Mouse (Mus musculus): Measurements from ENCODE around the gene Lrrtm3. TPM values are rescaled to one million over a fixed set of nuclear protein-coding genes. Genes with fewer than 3 reads are reported as not detected.

Lrrtm3 gene
- polyA plus RNA-seq, 1 experiment, result 0.25 TPM

DNA sequence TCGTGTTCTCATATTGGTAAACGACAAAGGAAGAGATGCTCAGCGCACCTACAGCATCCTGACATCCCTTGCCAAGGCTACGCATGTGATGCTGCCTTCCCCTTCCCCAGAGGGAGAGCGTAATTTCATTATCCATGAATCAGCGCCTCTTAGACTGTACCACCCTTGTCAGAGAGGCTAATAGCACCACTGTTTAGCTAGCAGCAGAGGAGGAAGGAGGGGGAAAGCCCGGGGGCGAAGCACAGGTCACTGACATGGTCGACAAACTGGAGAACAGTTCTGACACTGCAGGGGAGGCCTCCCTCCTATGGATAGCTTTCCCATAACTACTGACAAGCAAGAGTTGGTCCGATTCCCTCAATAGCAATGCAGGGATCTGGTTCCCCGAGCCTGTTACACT lies 6.3 kb downstream of the Lrrtm3 start:
- H3K27ac ChIP-seq (ENCODE audit: insufficient read depth, low read depth, low read length), result no peak overlapping the region
- no peak overlapping the region for H3K4me3 ChIP-seq (ENCODE audit: low read depth, low read length)
- H3K4me1 ChIP-seq (ENCODE audit: control insufficient read depth, insufficient read depth, insufficient read length, low read length), result no peaks in the 10 kb centered on the region
- TF ChIP-seq POLR2A (IDR thresholded peaks at IDR 0.05; ENCODE audit: low read depth, low read length) (no peak), CTCF (IDR thresholded peaks at IDR 0.05; ENCODE audit: extremely low read depth, insufficient read length, insufficient replicate concordance, low read depth, low read length) (no peak)
- H3K36me3 ChIP-seq (ENCODE audit: control insufficient read depth, insufficient read depth, low read length), result no peaks in the 10 kb centered on the region
- WGBS, result 60% methylated on average over 11 of the region's 11 CpGs
- no peaks in the 10 kb centered on the region for H3K27me3 ChIP-seq (ENCODE audit: control insufficient read depth, insufficient read depth, low read length)

DNA sequence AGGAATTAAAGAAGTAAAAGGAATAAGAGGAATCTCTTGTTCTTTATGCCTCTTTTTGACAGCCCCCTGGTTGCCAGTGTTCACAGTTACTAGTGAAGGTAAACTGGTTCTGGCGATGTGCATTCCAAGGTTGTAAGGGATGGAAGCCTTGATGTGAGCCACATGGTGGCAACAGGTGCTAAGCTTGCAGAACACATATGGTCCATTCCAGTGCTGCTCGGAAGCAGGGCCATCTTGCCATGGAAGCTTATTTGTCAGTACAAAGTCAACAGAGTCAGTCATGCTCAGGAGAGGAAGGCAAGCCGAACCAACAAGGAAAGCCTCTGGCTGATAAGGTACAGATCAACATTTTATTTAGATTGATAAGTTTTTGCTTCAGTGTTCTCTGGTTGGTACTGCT lies 7.7 kb downstream of the Lrrtm3 start:
- 38% methylated on average over 3 of the region's 3 CpGs for WGBS
- TF ChIP-seq POLR2A (IDR thresholded peaks at IDR 0.05; ENCODE audit: low read depth, low read length), result no peak
- TF ChIP-seq CTCF (IDR thresholded peaks at IDR 0.05; ENCODE audit: extremely low read depth, insufficient read length, insufficient replicate concordance, low read depth, low read length), result no peak
- no peak overlapping the region for H3K4me3 ChIP-seq (ENCODE audit: low read depth, low read length)

DNA sequence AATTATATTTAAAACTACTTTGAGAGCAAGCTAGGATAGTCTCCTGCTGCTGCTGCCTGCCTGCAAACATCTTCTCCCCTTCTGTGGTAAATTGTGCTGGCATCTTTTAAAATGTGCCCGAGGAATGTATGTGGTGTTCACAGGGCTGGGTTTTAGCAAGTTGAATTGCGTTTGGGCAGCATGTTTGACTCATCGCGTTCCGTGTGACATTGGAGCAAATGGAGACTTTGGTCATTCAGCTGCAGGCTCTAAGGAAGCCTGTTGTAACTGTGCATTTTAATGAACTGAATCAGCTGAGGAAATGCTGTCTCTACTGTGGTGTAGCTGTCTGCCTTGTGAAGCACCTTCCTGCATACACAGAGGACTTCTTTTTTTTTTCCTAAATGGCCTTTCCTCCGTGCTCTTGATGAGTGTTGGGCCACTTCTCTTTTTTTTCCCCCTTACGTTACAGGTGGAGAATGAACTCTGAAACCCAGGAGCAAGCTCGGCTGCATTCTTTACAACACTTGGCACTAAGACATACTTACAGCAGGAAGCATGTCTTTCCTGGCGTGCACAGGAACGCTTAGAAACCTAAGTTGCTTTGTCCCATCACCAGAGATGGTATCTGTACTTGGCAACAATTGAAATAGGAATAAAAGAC lies 13.5 kb downstream of the Lrrtm3 start:
- H3K4me3 ChIP-seq (ENCODE audit: low read depth, low read length), result no peak overlapping the region
- no peaks in the 10 kb centered on the region for H3K4me1 ChIP-seq (ENCODE audit: control insufficient read depth, insufficient read depth, insufficient read length, low read length)
- TF ChIP-seq POLR2A (IDR thresholded peaks at IDR 0.05; ENCODE audit: low read depth, low read length) (no peak), CTCF (IDR thresholded peaks at IDR 0.05; ENCODE audit: extremely low read depth, insufficient read length, insufficient replicate concordance, low read depth, low read length) (no peak)
- 46% methylated on average over 10 of the region's 10 CpGs for WGBS
- no peak overlapping the region for H3K27ac ChIP-seq (ENCODE audit: insufficient read depth, low read depth, low read length)
- H3K27me3 ChIP-seq (ENCODE audit: control insufficient read depth, insufficient read depth, low read length), result no peaks in the 10 kb centered on the region
- H3K36me3 ChIP-seq (ENCODE audit: control insufficient read depth, insufficient read depth, low read length), result no peaks in the 10 kb centered on the region

More for the DNA sequence above, 7.7 kb downstream of the Lrrtm3 start:
- H3K27me3 ChIP-seq (ENCODE audit: control insufficient read depth, insufficient read depth, low read length), result no peaks in the 10 kb centered on the region
- no peak overlapping the region for H3K27ac ChIP-seq (ENCODE audit: insufficient read depth, low read depth, low read length)
- no peaks in the 10 kb centered on the region for H3K36me3 ChIP-seq (ENCODE audit: control insufficient read depth, insufficient read depth, low read length)
- no peaks in the 10 kb centered on the region for H3K4me1 ChIP-seq (ENCODE audit: control insufficient read depth, insufficient read depth, insufficient read length, low read length)

DNA sequence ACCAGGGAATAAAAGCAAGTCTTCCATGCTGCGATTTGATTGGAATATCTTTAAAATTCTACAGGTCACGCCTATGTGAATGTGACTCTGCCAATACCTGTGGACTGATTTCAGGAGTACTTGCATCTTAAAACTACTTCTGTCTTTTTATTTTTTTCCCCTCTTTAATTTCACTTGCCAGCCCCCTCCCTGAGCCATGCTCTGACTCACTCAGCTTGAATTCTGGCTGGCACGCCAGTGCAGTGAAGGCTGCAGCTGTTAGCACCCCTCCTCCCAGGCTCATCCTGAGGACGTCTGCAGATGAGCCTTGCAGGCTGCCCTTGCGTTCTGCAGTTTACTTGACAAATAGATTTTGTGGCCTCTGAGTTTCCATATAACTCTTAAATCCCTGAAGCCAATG lies 14.1 kb downstream of the Lrrtm3 start:
- H3K4me1 ChIP-seq (ENCODE audit: control insufficient read depth, insufficient read depth, insufficient read length, low read length), result no peaks in the 10 kb centered on the region
- no peak for TF ChIP-seq POLR2A (IDR thresholded peaks at IDR 0.05; ENCODE audit: low read depth, low read length)
- no peak for TF ChIP-seq CTCF (IDR thresholded peaks at IDR 0.05; ENCODE audit: extremely low read depth, insufficient read length, insufficient replicate concordance, low read depth, low read length)
- H3K36me3 ChIP-seq (ENCODE audit: control insufficient read depth, insufficient read depth, low read length), result no peaks in the 10 kb centered on the region
- no peaks in the 10 kb centered on the region for H3K27me3 ChIP-seq (ENCODE audit: control insufficient read depth, insufficient read depth, low read length)
- no peak overlapping the region for H3K4me3 ChIP-seq (ENCODE audit: low read depth, low read length)
- H3K27ac ChIP-seq (ENCODE audit: insufficient read depth, low read depth, low read length), result no peak overlapping the region
- 39% methylated on average over 5 of the region's 5 CpGs for WGBS

DNA sequence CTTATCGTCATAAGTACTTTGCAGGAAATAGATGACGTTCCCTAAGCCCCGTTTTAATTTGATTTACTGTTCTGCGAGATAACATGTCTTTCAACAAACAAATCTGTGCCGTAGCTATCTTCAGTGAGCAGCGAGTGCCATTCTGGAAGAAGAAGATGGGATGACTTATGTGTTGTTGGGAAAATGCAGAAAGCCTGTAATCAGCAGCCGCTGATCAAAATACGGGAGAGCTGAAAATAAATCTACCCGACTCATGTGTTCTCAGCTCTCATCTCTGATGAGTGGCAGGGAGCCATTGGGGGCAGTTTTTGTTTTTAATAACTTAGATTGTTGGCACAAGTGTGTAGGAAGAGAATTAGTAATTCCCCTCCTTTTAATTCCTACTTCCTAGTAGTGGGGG lies 26.4 kb downstream of the Lrrtm3 start:
- 64% methylated on average over 9 of the region's 9 CpGs for WGBS
- TF ChIP-seq CTCF (IDR thresholded peaks at IDR 0.05; ENCODE audit: extremely low read depth, insufficient read length, insufficient replicate concordance, low read depth, low read length) (no peak), POLR2A (IDR thresholded peaks at IDR 0.05; ENCODE audit: low read depth, low read length) (no peak)
- no peak overlapping the region for H3K27ac ChIP-seq (ENCODE audit: insufficient read depth, low read depth, low read length)
- H3K27me3 ChIP-seq (ENCODE audit: control insufficient read depth, insufficient read depth, low read length), result no peaks in the 10 kb centered on the region
- no peaks in the 10 kb centered on the region for H3K4me1 ChIP-seq (ENCODE audit: control insufficient read depth, insufficient read depth, insufficient read length, low read length)
- H3K4me3 ChIP-seq (ENCODE audit: low read depth, low read length), result no peak overlapping the region
- no peaks in the 10 kb centered on the region for H3K36me3 ChIP-seq (ENCODE audit: control insufficient read depth, insufficient read depth, low read length)

DNA sequence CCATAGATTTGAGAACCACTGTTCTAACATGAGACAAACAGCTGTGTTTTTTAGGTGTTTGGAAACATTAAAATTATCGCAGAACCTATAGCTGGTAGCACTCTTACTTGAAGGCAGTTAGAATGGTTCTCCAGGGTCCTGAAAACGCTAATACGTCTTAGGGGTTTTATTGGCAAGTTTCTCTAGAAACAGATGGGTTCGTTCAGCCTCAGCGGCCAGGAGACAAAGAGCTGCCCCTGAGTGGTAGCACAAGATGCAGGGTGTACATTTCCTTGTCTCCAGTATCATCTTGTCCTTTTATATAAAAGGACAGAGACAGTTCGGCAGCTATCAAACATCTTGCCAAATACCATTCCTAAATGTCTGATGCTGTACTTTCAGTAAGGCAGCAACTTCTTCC lies 40.1 kb downstream of the Lrrtm3 start:
- Histone ChIP-seq H3K27me3 (ENCODE audit: control insufficient read depth, insufficient read depth, low read length) (no peaks in the 10 kb centered on the region), H3K27ac (ENCODE audit: insufficient read depth, low read depth, low read length) (no peak overlapping the region), H3K4me1 (ENCODE audit: control insufficient read depth, insufficient read depth, insufficient read length, low read length) (no peaks in the 10 kb centered on the region), H3K36me3 (ENCODE audit: control insufficient read depth, insufficient read depth, low read length) (no peaks in the 10 kb centered on the region), H3K4me3 (ENCODE audit: low read depth, low read length) (no peak overlapping the region)
- TF ChIP-seq CTCF (IDR thresholded peaks at IDR 0.05; ENCODE audit: extremely low read depth, insufficient read length, insufficient replicate concordance, low read depth, low read length) (no peak), POLR2A (IDR thresholded peaks at IDR 0.05; ENCODE audit: low read depth, low read length) (no peak)
- WGBS, result 87% methylated on average over 6 of the region's 6 CpGs

DNA sequence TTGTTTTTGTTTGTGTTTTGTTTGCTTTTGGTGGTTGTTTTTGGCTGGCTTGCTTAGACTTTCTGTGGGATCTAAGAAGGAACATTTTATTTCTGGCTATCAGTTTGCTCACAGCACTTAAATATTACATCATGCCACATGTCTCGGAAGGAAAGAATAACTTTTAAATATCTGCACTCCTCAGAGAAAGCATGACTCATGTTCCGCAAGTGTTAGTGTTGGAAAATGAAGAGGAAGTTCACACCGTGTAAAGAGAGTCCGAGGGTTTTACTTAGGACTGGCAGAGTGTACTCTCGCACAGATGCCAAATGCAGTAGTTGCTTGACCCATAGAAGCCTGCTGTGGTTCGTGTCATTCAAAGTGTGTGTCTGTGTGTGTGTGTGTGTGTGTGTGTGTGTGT lies 40.9 kb downstream of the Lrrtm3 start:
- Histone ChIP-seq H3K27me3 (ENCODE audit: control insufficient read depth, insufficient read depth, low read length) (no peaks in the 10 kb centered on the region), H3K27ac (ENCODE audit: insufficient read depth, low read depth, low read length) (no peak overlapping the region), H3K36me3 (ENCODE audit: control insufficient read depth, insufficient read depth, low read length) (no peaks in the 10 kb centered on the region), H3K4me1 (ENCODE audit: control insufficient read depth, insufficient read depth, insufficient read length, low read length) (no peaks in the 10 kb centered on the region), H3K4me3 (ENCODE audit: low read depth, low read length) (no peak overlapping the region)
- TF ChIP-seq CTCF (IDR thresholded peaks at IDR 0.05; ENCODE audit: extremely low read depth, insufficient read length, insufficient replicate concordance, low read depth, low read length) (no peak), POLR2A (IDR thresholded peaks at IDR 0.05; ENCODE audit: low read depth, low read length) (no peak)
- WGBS, result 63% methylated on average over 6 of the region's 6 CpGs
